Mouse (Mus musculus) stomach, postnatal 0 days (tissue): ENCODE data around the gene Ikzf3. TPM values are rescaled to one million over a fixed set of nuclear protein-coding genes. Genes with fewer than 3 reads are reported as not detected.
A peak's percentile ranks its signal among the peaks of the same experiment; 100 is the strongest.

ENCODE experiments used
- ATAC-seq: fragments of 200-750 bp; cut with Nextera tagmentation; 2 replicates; pipeline ENCODE4 v1.8.0; 2017; ENCODE audit not compliant: low FRiP score, low TSS enrichment
- DNase-seq: peaks from one replicate; pipeline ENCODE4 v3.0.0-alpha.2; 2016; ENCODE audit warnings: low spot score
- H3K27ac ChIP-seq: fragments of 300-500 bp; sonication (generic); replicated peaks from 2 replicates; pipeline ENCODE4 v1.5.1; 2014; ENCODE audit warnings: mild to moderate bottlenecking, control low read depth
- H3K27me3 ChIP-seq: fragments of 300-500 bp; sonication (generic); 2 replicates; pipeline ENCODE4 v1.6.1; 2014; ENCODE audit warnings: low read length; ENCODE audit not compliant: control insufficient read depth, insufficient read depth
- H3K36me3 ChIP-seq: fragments of 300-500 bp; sonication (generic); 2 replicates; pipeline ENCODE4 v1.6.1; 2014; ENCODE audit warnings: low read length, mixed read lengths; ENCODE audit not compliant: control insufficient read depth, insufficient read depth
- H3K4me1 ChIP-seq: fragments of 300-500 bp; sonication (generic); replicated peaks from 2 replicates; pipeline ENCODE4 v1.6.1; 2014; ENCODE audit warnings: antibody characterized with exemption; ENCODE audit not compliant: control insufficient read depth, insufficient read depth
- H3K4me2 ChIP-seq: fragments of 300-500 bp; sonication (generic); replicated peaks from 2 replicates; pipeline ENCODE4 v1.6.1; 2014; ENCODE audit warnings: low read depth, mild to moderate bottlenecking, control low read depth, moderate library complexity
- H3K4me3 ChIP-seq: fragments of 300-500 bp; sonication (generic); 2 replicates; pipeline ENCODE4 v1.5.1; 2014; ENCODE audit warnings: low read depth, low read length, control low read depth
- H3K9ac ChIP-seq: fragments of 300-500 bp; sonication (generic); 2 replicates; pipeline ENCODE4 v1.6.1; 2014; ENCODE audit warnings: mild to moderate bottlenecking, low read length, control low read depth, mixed read lengths
- H3K9me3 ChIP-seq: fragments of 300-500 bp; sonication (generic); 2 replicates; pipeline ENCODE4 v1.6.1; 2016; ENCODE audit warnings: low read length; ENCODE audit not compliant: control insufficient read depth
- CTCF ChIP-seq: IDR thresholded peaks from 2 replicates; pipeline ENCODE4 v1.5.1; 2016; ENCODE audit warnings: antibody characterized with exemption, low read depth, mild to moderate bottlenecking, moderate library complexity
- EP300 ChIP-seq: optimal IDR thresholded peaks from 2 replicates; pipeline ENCODE3; 2016; ENCODE audit warnings: antibody characterized with exemption
- WGBS: fragments of 180-500 bp; shearing (Covaris S2); extraction: QIAGEN DNeasy Blood & Tissue Kit; methylation state at CpG from one replicate; pipeline ENCODE4 v1.1.7; 2014; 5-methylcytosine and 5-hydroxymethylcytosine counted together
- polyA plus RNA-seq: library from polyadenylated mRNA; unstranded; fragments of >200 nt; fragmentation: Nextera tagmentation; extraction: Ambion mirVana; gene quantifications from 2 replicates; pipeline ENCODE4 v1.2.1, GENCODE M21; 2015

Gene Ikzf3
- polyA plus RNA-seq, 1 experiment from 2014 or later: 0.15 TPM

- TF ChIP-seq CTCF (no peak), EP300 (no peak)
- WGBS: 26% methylated on average over 11 of the region's 11 CpGs
- DNase-seq: no peak
- Histone ChIP-seq H3K9me3 (no peaks in the 10 kb centered on the region), H3K9ac (no peak overlapping the region), H3K4me3 (no peak overlapping the region), H3K27me3 (no peaks in the 10 kb centered on the region), H3K4me2 (no peak overlapping the region), H3K27ac (no peak overlapping the region), H3K36me3 (no peaks in the 10 kb centered on the region), H3K4me1 (no peaks in the 10 kb centered on the region)
- no peak for ATAC-seq
These were observed 86.6 kb downstream of the Ikzf3 start for GRCm38 (mm10) chr11:98459071-98459741.

GRCm38 (mm10) chr11:98458121-98458990 is 87.5 kb downstream of the Ikzf3 start:
- ATAC-seq (peak; percentile 7), DNase-seq (no peak)
- Histone ChIP-seq H3K4me2 (peak overlapping the region; percentile 90), H3K9me3 (no peaks in the 10 kb centered on the region), H3K36me3 (no peaks in the 10 kb centered on the region), H3K4me1 (no peaks in the 10 kb centered on the region), H3K9ac (peak overlapping the region; percentile 62), H3K27me3 (no peaks in the 10 kb centered on the region), H3K4me3 (peak overlapping the region; percentile 57), H3K27ac (0 out of 2 replicates have a peak overlapping the region, but pooled peaks have one; percentile 13)
- WGBS: 5% methylated on average over 21 of the region's 30 CpGs
- TF ChIP-seq EP300 (no peak), CTCF (no peak)

GRCm38 (mm10) chr11:98457367-98458120 is 88.3 kb downstream of the Ikzf3 start:
- Histone ChIP-seq H3K9me3 (no peaks in the 10 kb centered on the region), H3K27ac (0 out of 2 replicates have a peak overlapping the region, but pooled peaks have one; percentile 13), H3K9ac (peak overlapping the region; percentile 62), H3K4me1 (no peaks in the 10 kb centered on the region), H3K4me3 (peak overlapping the region; percentile 57), H3K27me3 (no peaks in the 10 kb centered on the region), H3K36me3 (no peaks in the 10 kb centered on the region), H3K4me2 (peak overlapping the region; percentile 90)
- ATAC-seq: peak; percentile 73
- peak; percentile 65 for TF ChIP-seq CTCF
- TF ChIP-seq EP300: no peak
- DNase-seq: peak; percentile 92
- under 1% methylated on average over 38 of the region's 64 CpGs for WGBS

GRCm38 (mm10) chr11:98456945-98457344 is 88.9 kb downstream of the Ikzf3 start:
- Histone ChIP-seq H3K9me3 (no peaks in the 10 kb centered on the region), H3K9ac (no peak overlapping the region), H3K4me3 (peak overlapping the region; percentile 57), H3K36me3 (no peaks in the 10 kb centered on the region), H3K27me3 (no peaks in the 10 kb centered on the region), H3K4me2 (peak overlapping the region; percentile 90), H3K27ac (no peak overlapping the region), H3K4me1 (no peaks in the 10 kb centered on the region)
- ATAC-seq (peak; percentile 1; the same call in 1 of the 2 replicates), DNase-seq (no peak)
- WGBS: 27% methylated on average over 9 of the region's 9 CpGs
- no peak for TF ChIP-seq CTCF
- TF ChIP-seq EP300: no peak

- 0 out of 2 replicates have a peak, but pooled peaks have one; percentile 0 for ATAC-seq
- no peaks in the 10 kb centered on the region for H3K4me1 ChIP-seq
- TF ChIP-seq EP300 (no peak), CTCF (no peak)
- WGBS: 46% methylated on average over 5 of the region's 5 CpGs
- H3K27ac ChIP-seq: no peak overlapping the region
- H3K9me3 ChIP-seq: no peaks in the 10 kb centered on the region
- DNase-seq: no peak
- H3K36me3 ChIP-seq: no peaks in the 10 kb centered on the region
- H3K27me3 ChIP-seq: no peaks in the 10 kb centered on the region
- no peak overlapping the region for H3K4me3 ChIP-seq
- no peak overlapping the region for H3K9ac ChIP-seq
- H3K4me2 ChIP-seq: no peak overlapping the region
These were observed 89.3 kb downstream of the Ikzf3 start for GRCm38 (mm10) chr11:98456545-98456944.
